Mouse (Mus musculus) cerebellum, postnatal 14 days (tissue): ENCODE data around the gene Tdpoz1.
"Not testable (repeated sequence)": the region's sequence is repeated elsewhere in the genome, so short reads cannot be mapped to it uniquely, and the experiment has no call there.

Experiments
- DNase-seq, 2 experiments: peaks; one replicate each; pipeline ENCODE4 v3.0.0; 2021; ENCODE audit warnings: mixed read lengths in 2 of 2

The Tdpoz1 gene

DNA sequence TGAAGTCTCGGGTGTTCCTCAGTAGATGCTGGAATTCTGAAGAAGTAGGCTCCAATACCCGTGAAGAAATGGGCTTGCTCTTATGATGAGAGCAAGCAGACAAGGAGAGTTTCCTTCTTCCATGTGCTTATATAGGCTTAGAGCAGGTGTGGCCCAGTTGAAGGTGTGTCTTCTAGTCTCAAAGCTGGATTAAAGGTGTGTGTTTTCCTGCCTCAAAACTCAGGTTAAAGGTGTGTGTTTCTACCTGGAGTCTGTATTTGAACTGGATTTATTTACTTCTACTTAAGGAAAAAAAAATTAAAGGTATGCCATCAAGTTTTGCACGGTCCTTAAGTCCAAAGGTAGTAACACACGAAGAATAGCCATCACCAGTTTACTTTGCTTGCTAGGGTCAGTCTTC is at the start of gene Tdpoz1:
Tdpoz1 (minus strand) TSS at position 101 of the 400 bp plus-strand sequence.
- DNase-seq = not testable (repeated sequence)

DNA sequence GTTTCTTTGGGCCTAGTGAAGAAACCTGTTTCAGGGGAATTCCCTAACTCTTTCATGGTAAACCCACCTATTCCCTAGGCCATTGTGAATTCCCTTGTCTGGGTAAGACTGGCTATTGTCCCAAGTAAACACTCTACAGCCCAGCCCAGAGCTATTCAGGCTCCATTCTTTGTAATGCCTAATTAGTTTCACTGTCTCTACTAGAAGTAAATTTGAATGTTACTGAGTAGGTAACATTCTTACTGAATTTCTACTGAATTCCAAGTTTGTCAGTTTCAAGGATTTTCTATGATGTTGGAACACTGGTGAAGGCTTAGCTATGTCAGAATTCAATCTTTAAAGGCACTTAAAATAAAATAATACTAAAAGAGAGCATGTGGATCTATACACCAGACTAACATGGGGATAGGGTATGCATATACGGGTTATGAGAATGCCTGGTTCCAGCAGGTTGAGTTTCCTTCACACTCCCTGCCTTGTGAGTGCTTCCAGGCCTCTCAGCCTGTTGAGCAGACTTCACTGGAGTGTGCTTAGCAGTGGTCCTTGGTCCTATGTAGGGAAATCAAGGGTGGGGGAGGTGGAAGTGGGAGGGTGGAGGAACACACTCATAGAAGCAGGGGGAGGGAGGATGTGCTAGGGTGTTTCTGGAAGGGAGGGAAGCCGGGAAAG is 33.0 kb upstream of the Tdpoz1 start:
- not testable (repeated sequence) for DNase-seq

DNA sequence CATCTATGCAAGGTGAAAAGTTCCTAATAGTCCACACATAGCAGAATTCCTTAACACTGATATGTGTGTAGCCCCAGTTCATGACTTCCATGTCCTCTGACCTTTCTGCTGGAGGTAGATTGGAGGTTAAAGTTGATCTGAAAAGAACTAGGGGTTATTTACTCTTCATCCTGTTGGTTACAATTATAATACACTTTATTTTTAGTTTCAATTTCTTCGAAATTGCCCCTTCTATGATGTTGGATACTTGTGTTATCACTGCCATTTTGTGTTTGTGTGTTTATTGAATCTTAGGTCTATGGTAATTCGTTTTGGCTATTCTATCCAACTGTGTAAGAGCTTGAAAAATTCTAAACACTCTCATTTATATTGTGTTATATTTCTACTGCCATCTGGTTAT is 16.9 kb upstream of the Tdpoz1 start, which contains the start of gene Gm37596:
Gm37596 (minus strand) TSS at position 101 of the 400 bp plus-strand sequence.
- not testable (repeated sequence) for DNase-seq

DNA sequence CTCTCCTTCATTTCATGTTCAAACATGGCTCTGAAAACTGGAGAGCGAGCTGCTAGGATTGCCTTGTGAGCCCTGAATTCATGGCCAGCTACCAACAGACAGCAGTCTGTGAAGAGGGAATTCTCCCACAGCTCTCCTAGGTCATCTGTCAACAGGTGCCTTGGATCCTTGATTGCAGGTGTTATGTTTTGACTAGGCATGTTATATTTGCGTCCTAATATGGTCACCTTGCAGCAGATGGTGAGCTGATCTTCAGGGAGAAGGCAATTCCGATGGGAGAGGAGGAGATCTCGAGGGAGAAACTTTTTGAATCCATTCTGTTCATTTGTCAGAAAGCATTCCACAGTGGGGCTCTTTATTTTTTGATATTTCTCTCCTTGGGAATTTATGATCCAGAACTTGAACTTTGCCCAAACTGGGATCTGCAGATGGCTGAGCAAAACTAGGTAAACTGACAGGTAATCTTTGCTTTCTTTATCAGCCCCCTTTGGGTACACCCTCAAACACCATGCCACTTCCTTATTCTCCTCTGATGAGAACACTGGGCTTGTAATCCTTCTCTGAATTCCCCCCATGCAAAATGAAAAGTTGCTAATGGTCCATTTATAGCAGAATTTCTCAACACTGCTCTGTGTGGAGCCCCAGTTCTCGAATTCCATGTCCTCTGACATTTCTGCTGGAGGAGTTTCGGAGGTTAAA is 5.2 kb downstream of the Tdpoz1 start:
- not testable (repeated sequence) for DNase-seq

DNA sequence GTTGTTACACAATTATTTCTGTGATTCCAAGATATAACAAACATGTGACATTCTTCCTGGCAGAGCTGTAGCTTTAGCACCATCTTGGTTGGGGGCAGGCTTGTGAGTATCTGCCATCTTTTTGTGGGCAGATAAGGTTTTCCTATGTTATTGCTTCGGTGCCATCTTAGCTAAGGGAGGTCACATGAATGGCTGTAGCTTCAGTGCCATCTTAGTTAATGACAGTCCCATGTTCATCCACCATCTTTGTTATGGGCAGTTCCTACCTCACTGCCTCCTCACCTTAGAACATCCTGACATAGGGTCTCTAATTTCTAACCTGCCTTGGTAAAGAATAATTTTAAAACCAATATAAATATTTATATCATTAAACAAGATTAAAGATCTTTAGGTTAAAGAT is 21.9 kb downstream of the Tdpoz1 start:
- DNase-seq = no peak

DNA sequence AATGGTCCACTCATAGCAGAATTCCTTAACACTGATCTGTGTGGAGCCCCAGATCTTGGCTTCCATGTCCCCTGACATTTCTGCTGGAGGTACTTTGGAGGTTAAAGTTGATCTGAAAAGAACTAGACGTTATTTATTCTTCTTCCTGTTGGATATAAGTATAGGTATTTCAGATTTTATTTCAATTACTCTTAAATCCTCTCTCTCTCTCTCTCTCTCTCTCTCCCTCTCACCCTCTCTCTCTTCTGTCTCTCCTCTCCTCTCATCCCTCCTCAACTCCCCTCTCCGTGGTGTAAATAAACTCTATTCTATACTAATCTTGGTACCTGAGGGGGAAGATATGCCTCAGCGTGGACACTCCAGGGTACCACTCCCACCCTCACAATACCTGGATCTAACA is 23.5 kb downstream of the Tdpoz1 start, which contains the start of gene Tdpoz2:
Tdpoz2 (minus strand) TSS at position 101 of the 400 bp plus-strand sequence.
- DNase-seq = no peak

DNA sequence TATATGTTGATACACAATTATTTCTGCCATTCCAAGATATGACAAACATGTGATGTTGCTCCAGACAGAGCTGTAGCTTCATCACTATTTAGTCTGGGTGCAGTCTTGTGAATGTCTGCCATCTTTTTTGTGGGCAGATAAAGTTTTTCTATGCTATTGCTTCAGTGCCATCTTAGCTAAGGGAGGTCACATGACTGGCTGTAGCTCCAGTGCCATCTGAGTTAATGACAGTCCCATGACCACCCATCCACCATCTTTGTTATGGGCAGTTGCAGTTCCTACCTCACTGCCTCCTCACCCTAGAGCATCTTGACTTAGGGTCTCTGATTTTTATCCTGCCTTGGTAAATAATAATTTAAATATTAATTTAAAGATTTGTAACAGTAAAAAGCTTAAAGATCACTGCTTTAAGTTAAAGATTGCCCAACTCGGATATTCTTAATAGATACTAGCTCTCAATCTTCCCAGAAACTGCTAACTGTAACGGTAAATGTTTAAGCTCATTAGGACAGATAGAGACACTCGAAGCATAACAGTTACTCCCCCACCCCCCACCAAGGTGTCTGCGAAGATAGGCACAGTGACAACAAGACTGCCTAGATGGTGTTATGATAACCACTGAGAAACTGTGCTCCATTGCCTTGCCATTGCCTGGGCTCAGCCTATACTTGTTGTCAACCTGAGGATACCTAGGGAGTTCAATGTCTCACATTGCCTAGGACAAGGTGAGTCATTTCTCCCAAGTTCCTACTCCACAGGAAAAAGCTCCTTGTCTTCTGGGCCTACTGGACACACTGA is 45.0 kb downstream of the Tdpoz1 start:
- not testable (repeated sequence) for DNase-seq
